8 mouse cellular contexts compared by ENCODE assay signal in genomic region chr3:38254896-38255295, GRCm38 (mm10).
A peak's percentile ranks its signal among the peaks of the same experiment; 100 is the strongest.
DNase-seq lines count a peak whose midpoint lies in the region; ATAC-seq and TF ChIP-seq lines count a peak whose summit lies in the region.
"Had no signal": no experiment of that assay in that cellular context is flagged by ENCODE, and none has a peak within 500 bp of the region (broad histone marks: within the 10 kb centered on the region; RNA-seq: fewer than 3 reads in every experiment).

No protein-coding gene starts in this region.

- peaks cover 2% of the 10 kb centered on the region; the same call in 1 of the 2 replicates for H3K4me1 ChIP-seq in intestine, embryonic 16.5 days (ENCODE audit: control insufficient read depth, insufficient read depth, low read length)

- no peak overlapping the region for H3K4me3 ChIP-seq in intestine, embryonic 16.5 days (ENCODE audit: low read length)
- H3K4me3 ChIP-seq in myocyte: no peak overlapping the region
- H3K4me3 ChIP-seq: midbrain, embryonic 12.5 days had no signal

- WGBS in intestine, embryonic 16.5 days: 27% methylated on average over 2 of the region's 2 CpGs

- H3K9ac ChIP-seq in intestine, embryonic 16.5 days (ENCODE audit: low read depth, low read length): no peak overlapping the region
- H3K9ac ChIP-seq: midbrain, embryonic 12.5 days had no signal

- ATAC-seq in intestine, embryonic 16.5 days: peak; percentile 84

- no peak overlapping the region for H3ac ChIP-seq in myocyte (ENCODE audit: control insufficient read depth, insufficient read length)

- no peaks in the 10 kb centered on the region for H3K36me3 ChIP-seq in intestine, embryonic 16.5 days (ENCODE audit: control insufficient read depth, insufficient read depth, low read length)
- H3K36me3 ChIP-seq in myocyte (ENCODE audit: control insufficient read depth, insufficient read depth): no peaks in the 10 kb centered on the region
- H3K36me3 ChIP-seq: midbrain, embryonic 12.5 days had no signal

- H3K9me3 ChIP-seq in intestine, embryonic 16.5 days (ENCODE audit: control insufficient read depth, low read length): peaks cover 5% of the 10 kb centered on the region
- H3K9me3 ChIP-seq: midbrain, embryonic 12.5 days had no signal

- DNase-seq in Muller cell, postnatal 12 days (ENCODE audit: inconsistent ontology term): peak; percentile 96
- peak; percentile 45 for DNase-seq in adrenal gland, postnatal 25 days
- peak; percentile 80 for DNase-seq in gastrocnemius, adult 18-20 months (ENCODE audit: low spot score)
- peak; percentile 29 to 45 for DNase-seq in left cerebral cortex, adult 18-20 months (ENCODE audit: low spot score in 2 of 2)
- no peak for DNase-seq in spleen, postnatal 14 days (ENCODE audit: low spot score in 2 of 2)

- H3K4me2 ChIP-seq in intestine, embryonic 16.5 days (ENCODE audit: low read depth, low read length): no peak overlapping the region
- H3K4me2 ChIP-seq in myocyte (ENCODE audit: low read depth): peak overlapping the region; percentile 56
- H3K4me2 ChIP-seq: midbrain, embryonic 12.5 days had no signal

- no peak for TF ChIP-seq POLR2A in myocyte (IDR thresholded peaks at IDR 0.05; ENCODE audit: insufficient read length, low read depth)

- H3K79me2 ChIP-seq in myocyte (ENCODE audit: control insufficient read depth, insufficient read depth): no peaks in the 10 kb centered on the region

- no peaks in the 10 kb centered on the region for H3K27me3 ChIP-seq in intestine, embryonic 16.5 days (replicated peaks; ENCODE audit: control insufficient read depth, insufficient read depth, low read length)
- H3K27me3 ChIP-seq in myocyte (ENCODE audit: control insufficient read depth, insufficient read depth, insufficient read length): no peaks in the 10 kb centered on the region
- H3K27me3 ChIP-seq: midbrain, embryonic 12.5 days had no signal

- no peak overlapping the region for H3K27ac ChIP-seq in intestine, embryonic 16.5 days (ENCODE audit: low read length)
- H3K27ac ChIP-seq: midbrain, embryonic 12.5 days had no signal

TF ChIP-seq in myocyte, 11 proteins besides CTCF, POLR2A, EP300 and RAD21:
- TF ChIP-seq MYOD1 (IDR thresholded peaks at IDR 0.05; ENCODE audit: control insufficient read depth in 1 of 3, insufficient read length in 2 of 3, low read depth in 2 of 3): peak in 1 of 3 experiments; percentile 1
- no peak for TF ChIP-seq SRF (IDR thresholded peaks at IDR 0.05; ENCODE audit: control insufficient read depth, insufficient read length, low read depth)
- no peak for TF ChIP-seq E2F4 (IDR thresholded peaks at IDR 0.05; ENCODE audit: insufficient read depth)
- no peak for TF ChIP-seq POLR2AphosphoS2 (IDR thresholded peaks at IDR 0.05; ENCODE audit: insufficient read length, low read depth)
- TF ChIP-seq USF1 (IDR thresholded peaks at IDR 0.05; ENCODE audit: low read depth): peak; percentile 87

Comparison
In these comparisons a context has a peak if more than half of its experiments do, and no peak if none do; other contexts are left out.
1. DNase-seq: peak in Muller cell, postnatal 12 days (single experiment), adrenal gland, postnatal 25 days (single experiment), gastrocnemius, adult 18-20 months (single experiment) and left cerebral cortex, adult 18-20 months (2 of 2); none in spleen, postnatal 14 days (0 of 2).